Mouse (Mus musculus) naive thymus-derived CD4-positive, alpha-beta T cell, adult 5 months (primary cell): ENCODE measurements around the gene Ptbp3. TPM values are rescaled to one million over a fixed set of nuclear protein-coding genes. Genes with fewer than 3 reads are reported as not detected.

Experiments
- polyA plus RNA-seq: library from polyadenylated mRNA; unstranded; fragments of 100-300 nt; shearing (Covaris generic); gene quantifications from one replicate; pipeline ENCODE4 v1.2.1, GENCODE M21; 2017

Gene Ptbp3
- polyA plus RNA-seq, result 265 TPM

GRCm38 (mm10) chr4:59549175-59549976 lies at the start of gene Ptbp3:
Gene Ptbp3, minus strand, starts transcription at chr4:59549364.

GRCm38 (mm10) chr4:59581314-59582185 lies 32.4 kb upstream of the Ptbp3 start, which contains the start of gene Hsdl2:
Gene Hsdl2, plus strand, starts transcription at chr4:59581563.

GRCm38 (mm10) chr4:59437990-59438854 lies 110.9 kb downstream of the Ptbp3 start, which contains the start of gene Susd1:
Gene Susd1, minus strand, starts transcription at chr4:59438633.

Other genes with a start within 250 kb of the Ptbp3 start
- 7.2 TPM for gene Susd1, start 110.7 kb downstream of the Ptbp3 start, polyA plus RNA-seq
- gene Hsdl2, start 32.2 kb upstream of the Ptbp3 start, polyA plus RNA-seq, result 43.0 TPM
- 12.3 TPM for gene E130308A19Rik, start 76.8 kb upstream of the Ptbp3 start, polyA plus RNA-seq